Mouse (Mus musculus) hindbrain, embryonic 10.5 days (tissue): ENCODE data around the gene Tes3-ps. TPM values are rescaled to one million over a fixed set of nuclear protein-coding genes. Genes with fewer than 3 reads are reported as not detected.

ENCODE experiments used
- DNase-seq: peaks from one replicate; pipeline ENCODE4 v3.0.0-alpha.2; 2017; ENCODE audit warnings: low spot score
- H3K27ac ChIP-seq: fragments of 300-500 bp; sonication (generic); 2 replicates; pipeline ENCODE4 v1.5.1; 2016; ENCODE audit warnings: mild to moderate bottlenecking, moderate library complexity
- H3K27me3 ChIP-seq: fragments of 300-500 bp; sonication (generic); 2 replicates; pipeline ENCODE4 v1.6.1; 2016; ENCODE audit warnings: mild to moderate bottlenecking; ENCODE audit not compliant: poor library complexity, insufficient read depth, severe bottlenecking
- H3K36me3 ChIP-seq: fragments of 300-500 bp; sonication (generic); 2 replicates; pipeline ENCODE4 v1.6.1; 2016; ENCODE audit warnings: mild to moderate bottlenecking, moderate library complexity
- H3K4me1 ChIP-seq: fragments of 300-500 bp; sonication (generic); replicated peaks from 2 replicates; pipeline ENCODE4 v1.6.1; 2016; ENCODE audit warnings: mild to moderate bottlenecking
- H3K4me3 ChIP-seq: fragments of 300-500 bp; sonication (generic); 2 replicates; pipeline ENCODE4 v1.5.1; 2016; ENCODE audit warnings: mild to moderate bottlenecking, moderate library complexity
- H3K9me3 ChIP-seq: fragments of 300-500 bp; sonication (generic); 2 replicates; pipeline ENCODE4 v1.6.1; 2016; ENCODE audit warnings: mild to moderate bottlenecking, moderate library complexity
- WGBS: fragments of 180-500 bp; shearing (Covaris S2); methylation state at CpG from one replicate; pipeline ENCODE4 v1.1.7; 2016; 5-methylcytosine and 5-hydroxymethylcytosine counted together
- polyA plus RNA-seq: library from polyadenylated mRNA; unstranded; fragments of >200 nt; fragmentation: Nextera tagmentation; extraction: Ambion mirVana; gene quantifications from 2 replicates; pipeline ENCODE4 v1.2.1, GENCODE M21; 2016

Gene Tes3-ps
- polyA plus RNA-seq: 1.1 and 1.5 TPM in 2 replicates

GRCm38 (mm10) chr13:49492376-49493368 lies at the start of gene Tes3-ps:
Gene Tes3-ps, plus strand, starts transcription at chr13:49493318.
- no peaks in the 10 kb centered on the region for H3K36me3 ChIP-seq

GRCm38 (mm10) chr13:49444451-49444850 lies 48.7 kb upstream of the Tes3-ps start:
- Histone ChIP-seq H3K9me3 (no peaks in the 10 kb centered on the region), H3K4me1 (no peaks in the 10 kb centered on the region), H3K27me3 (no peaks in the 10 kb centered on the region), H3K4me3 (no peak overlapping the region), H3K27ac (no peak overlapping the region), H3K36me3 (peaks cover 53% of the 10 kb centered on the region)
- no peak for DNase-seq
- 94% methylated on average over 6 of the region's 6 CpGs for WGBS

More at GRCm38 (mm10) chr13:49492376-49493368, at the start of gene Tes3-ps:
- Histone ChIP-seq H3K9me3 (no peaks in the 10 kb centered on the region), H3K27me3 (no peaks in the 10 kb centered on the region), H3K4me1 (no peaks in the 10 kb centered on the region), H3K4me3 (no peak within 1 kb of the TSS), H3K27ac (no peak within 1 kb of the TSS)
- DNase-seq: no peak
- 84% methylated on average over 6 of the region's 6 CpGs for WGBS

GRCm38 (mm10) chr13:49449318-49449749 lies 43.8 kb upstream of the Tes3-ps start:
- DNase-seq: peak; percentile 80
- H3K9me3 ChIP-seq: no peaks in the 10 kb centered on the region
- no peak overlapping the region for H3K27ac ChIP-seq
- peaks cover 69% of the 10 kb centered on the region for H3K36me3 ChIP-seq
- no peaks in the 10 kb centered on the region for H3K27me3 ChIP-seq
- 60% methylated on average over 5 of the region's 5 CpGs for WGBS
- H3K4me1 ChIP-seq: no peaks in the 10 kb centered on the region
- no peak overlapping the region for H3K4me3 ChIP-seq

- Histone ChIP-seq H3K27ac (no peak overlapping the region), H3K4me1 (no peaks in the 10 kb centered on the region), H3K9me3 (no peaks in the 10 kb centered on the region), H3K4me3 (no peak overlapping the region), H3K36me3 (peaks cover 71% of the 10 kb centered on the region), H3K27me3 (no peaks in the 10 kb centered on the region)
- 90% methylated on average over 4 of the region's 4 CpGs for WGBS
- no peak for DNase-seq
Observed at GRCm38 (mm10) chr13:49460276-49460675, 32.8 kb upstream of the Tes3-ps start.

GRCm38 (mm10) chr13:49460692-49461414 lies 32.3 kb upstream of the Tes3-ps start:
- Histone ChIP-seq H3K27ac (no peak overlapping the region), H3K4me1 (no peaks in the 10 kb centered on the region), H3K27me3 (no peaks in the 10 kb centered on the region), H3K4me3 (no peak overlapping the region), H3K36me3 (peaks cover 77% of the 10 kb centered on the region), H3K9me3 (no peaks in the 10 kb centered on the region)
- WGBS: 88% methylated on average over 5 of the region's 5 CpGs
- no peak for DNase-seq

GRCm38 (mm10) chr13:49461458-49462132 lies 31.5 kb upstream of the Tes3-ps start:
- Histone ChIP-seq H3K4me3 (no peak overlapping the region), H3K27me3 (no peaks in the 10 kb centered on the region), H3K4me1 (no peaks in the 10 kb centered on the region), H3K27ac (no peak overlapping the region), H3K36me3 (peaks cover 77% of the 10 kb centered on the region), H3K9me3 (no peaks in the 10 kb centered on the region)
- no peak for DNase-seq
- 70% methylated on average over 15 of the region's 15 CpGs for WGBS

- Histone ChIP-seq H3K27ac (no peak overlapping the region), H3K36me3 (peaks cover 66% of the 10 kb centered on the region), H3K4me3 (no peak overlapping the region), H3K27me3 (no peaks in the 10 kb centered on the region), H3K9me3 (no peaks in the 10 kb centered on the region), H3K4me1 (0 out of 2 replicates have a peak, but pooled peaks cover 5% of the 10 kb centered on the region)
- 97% methylated on average over 2 of the region's 2 CpGs for WGBS
- DNase-seq: no peak
Observed at GRCm38 (mm10) chr13:49462921-49463320, 30.2 kb upstream of the Tes3-ps start.

- Histone ChIP-seq H3K9me3 (no peaks in the 10 kb centered on the region), H3K27ac (no peak overlapping the region), H3K36me3 (peaks cover 48% of the 10 kb centered on the region), H3K27me3 (no peaks in the 10 kb centered on the region), H3K4me3 (no peak overlapping the region), H3K4me1 (0 out of 2 replicates have a peak, but pooled peaks cover 5% of the 10 kb centered on the region)
- no peak for DNase-seq
- WGBS: 98% methylated on average over 4 of the region's 4 CpGs
Observed at GRCm38 (mm10) chr13:49465875-49466274, 27.2 kb upstream of the Tes3-ps start.

GRCm38 (mm10) chr13:49466393-49467075 lies 26.6 kb upstream of the Tes3-ps start:
- Histone ChIP-seq H3K27ac (peak overlapping the region; percentile 23; the same call in 1 of the 2 replicates), H3K27me3 (no peaks in the 10 kb centered on the region), H3K4me3 (no peak overlapping the region), H3K36me3 (peaks cover 44% of the 10 kb centered on the region), H3K9me3 (no peaks in the 10 kb centered on the region), H3K4me1 (0 out of 2 replicates have a peak, but pooled peaks cover 5% of the 10 kb centered on the region)
- no peak for DNase-seq
- WGBS: 76% methylated on average over 11 of the region's 11 CpGs

- Histone ChIP-seq H3K27me3 (no peaks in the 10 kb centered on the region), H3K36me3 (peaks cover 34% of the 10 kb centered on the region), H3K27ac (no peak overlapping the region), H3K4me3 (no peak overlapping the region), H3K9me3 (no peaks in the 10 kb centered on the region), H3K4me1 (0 out of 2 replicates have a peak, but pooled peaks cover 5% of the 10 kb centered on the region)
- DNase-seq: peak; percentile 23
- WGBS: 73% methylated on average over 2 of the region's 2 CpGs
Observed at GRCm38 (mm10) chr13:49467585-49467984, 25.5 kb upstream of the Tes3-ps start.

- 93% methylated on average over 5 of the region's 5 CpGs for WGBS
- Histone ChIP-seq H3K27ac (no peak overlapping the region), H3K36me3 (peaks cover 21% of the 10 kb centered on the region), H3K4me1 (0 out of 2 replicates have a peak, but pooled peaks cover 5% of the 10 kb centered on the region), H3K27me3 (no peaks in the 10 kb centered on the region), H3K4me3 (no peak overlapping the region), H3K9me3 (no peaks in the 10 kb centered on the region)
- no peak for DNase-seq
Observed at GRCm38 (mm10) chr13:49469002-49469401, 24.1 kb upstream of the Tes3-ps start.

- 0 out of 2 replicates have a peak, but pooled peaks cover 5% of the 10 kb centered on the region for H3K4me1 ChIP-seq
- no peak overlapping the region for H3K4me3 ChIP-seq
- H3K27ac ChIP-seq: no peak overlapping the region
- H3K36me3 ChIP-seq: peaks cover 8% of the 10 kb centered on the region
- 94% methylated on average over 4 of the region's 4 CpGs for WGBS
- no peaks in the 10 kb centered on the region for H3K27me3 ChIP-seq
- no peak for DNase-seq
- no peaks in the 10 kb centered on the region for H3K9me3 ChIP-seq
Observed at GRCm38 (mm10) chr13:49470319-49470718, 22.8 kb upstream of the Tes3-ps start.
